Mouse (Mus musculus): ENCODE data around the gene Ankdd1a. TPM values are rescaled to one million over a fixed set of nuclear protein-coding genes. Genes with fewer than 3 reads are reported as not detected.

Ankdd1a gene
- polyA plus RNA-seq, 1 experiment from 2014 or later, result not detected

DNA sequence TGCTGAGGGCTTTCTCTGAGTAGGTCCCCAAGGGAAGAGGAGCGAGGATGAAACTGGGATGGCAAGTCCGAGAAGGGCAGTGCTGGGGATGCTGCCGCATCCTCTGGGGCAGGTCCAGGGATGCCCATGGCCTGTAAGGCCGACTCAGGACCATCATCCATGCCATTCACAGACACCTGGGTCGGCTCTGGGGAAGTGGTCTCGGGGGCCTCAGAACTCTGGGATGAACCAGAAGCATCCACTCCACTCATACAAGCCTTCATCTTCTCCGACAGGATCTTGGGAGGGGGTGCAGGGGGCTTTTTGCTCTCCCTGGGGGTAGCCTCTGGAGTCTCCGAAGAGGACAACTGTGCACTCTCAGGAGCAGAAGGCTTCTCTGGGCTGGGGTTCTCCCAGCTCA, 36.4 kb upstream of the Ankdd1a start:
- WGBS, result 94% methylated on average over 8 of the region's 8 CpGs
- Histone ChIP-seq H3K4me2 (ENCODE audit: low read length) (no peak overlapping the region), H3K9ac (ENCODE audit: low read length) (no peak overlapping the region), H3K9me3 (ENCODE audit: control insufficient read depth, low read length) (no peaks in the 10 kb centered on the region), H3K36me3 (ENCODE audit: control insufficient read depth, insufficient read depth, low read length) (peaks cover 47% of the 10 kb centered on the region), H3K4me1 (replicated peaks; ENCODE audit: control insufficient read depth, insufficient read depth, low read length) (peaks cover 23% of the 10 kb centered on the region), H3K27ac (ENCODE audit: low read depth) (no peak overlapping the region), H3K27me3 (replicated peaks; ENCODE audit: control insufficient read depth, insufficient read depth, low read length) (no peaks in the 10 kb centered on the region), H3K4me3 (ENCODE audit: low read depth, low read length) (no peak overlapping the region)
- ATAC-seq (replicated peaks; ENCODE audit: low FRiP score, low TSS enrichment, low read depth), result no peak
- DNase-seq (ENCODE audit: low spot score), result no peak

DNA sequence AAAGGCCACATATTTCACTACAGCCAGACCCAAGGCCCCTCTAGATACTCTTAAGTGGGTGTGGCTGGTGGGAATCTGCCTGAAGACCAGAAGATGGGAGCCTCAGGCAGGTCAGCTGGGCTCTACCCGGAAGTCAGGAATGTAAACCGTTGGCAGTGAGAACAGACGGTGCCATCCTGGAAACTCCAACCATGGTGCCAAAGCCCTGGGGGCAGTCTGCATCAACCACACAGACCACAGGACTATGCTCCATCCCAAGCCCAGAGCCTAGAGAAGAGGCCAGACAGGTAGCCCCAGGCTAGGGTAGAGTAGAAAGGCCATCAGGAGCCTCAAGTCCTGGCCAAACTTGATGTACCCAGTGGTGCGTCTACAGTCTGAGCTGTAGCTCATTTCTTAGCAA, 35.6 kb upstream of the Ankdd1a start:
- ATAC-seq (replicated peaks; ENCODE audit: low FRiP score, low TSS enrichment, low read depth) (no peak), DNase-seq (ENCODE audit: low spot score) (no peak)
- Histone ChIP-seq H3K4me1 (replicated peaks; ENCODE audit: control insufficient read depth, insufficient read depth, low read length) (peaks cover 30% of the 10 kb centered on the region), H3K27ac (ENCODE audit: low read depth) (peak overlapping the region; percentile 71), H3K4me3 (ENCODE audit: low read depth, low read length) (no peak overlapping the region), H3K36me3 (ENCODE audit: control insufficient read depth, insufficient read depth, low read length) (peaks cover 45% of the 10 kb centered on the region), H3K9ac (ENCODE audit: low read length) (no peak overlapping the region), H3K27me3 (replicated peaks; ENCODE audit: control insufficient read depth, insufficient read depth, low read length) (no peaks in the 10 kb centered on the region), H3K9me3 (ENCODE audit: control insufficient read depth, low read length) (no peaks in the 10 kb centered on the region), H3K4me2 (ENCODE audit: low read length) (peak overlapping the region; percentile 4; the same call in 1 of the 2 replicates)
- WGBS, result 59% methylated on average over 4 of the region's 4 CpGs

DNA sequence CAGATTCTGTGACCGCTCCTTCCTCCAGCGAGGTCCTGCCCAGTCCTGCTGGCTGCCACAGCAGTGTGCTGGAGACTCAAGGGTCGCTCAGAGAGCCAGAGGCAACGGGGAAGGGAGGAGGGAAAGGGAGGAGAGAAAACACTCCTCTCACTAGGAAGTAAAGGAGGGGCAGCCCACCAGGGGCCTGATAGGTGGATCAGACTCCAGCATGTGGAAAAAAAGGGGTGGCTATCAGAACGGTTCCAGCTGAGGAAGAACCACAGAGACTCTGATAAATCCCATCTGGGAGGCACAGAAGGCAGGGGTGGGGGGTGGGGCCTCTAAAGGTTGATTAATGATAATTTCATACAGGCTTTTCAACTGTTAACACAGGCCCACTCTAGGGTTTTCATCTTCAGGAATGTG, 35.0 kb upstream of the Ankdd1a start:
- Histone ChIP-seq H3K27me3 (replicated peaks; ENCODE audit: control insufficient read depth, insufficient read depth, low read length) (no peaks in the 10 kb centered on the region), H3K4me1 (replicated peaks; ENCODE audit: control insufficient read depth, insufficient read depth, low read length) (peaks cover 37% of the 10 kb centered on the region), H3K27ac (ENCODE audit: low read depth) (peak overlapping the region; percentile 71), H3K4me2 (ENCODE audit: low read length) (no peak overlapping the region), H3K9me3 (ENCODE audit: control insufficient read depth, low read length) (no peaks in the 10 kb centered on the region), H3K9ac (ENCODE audit: low read length) (no peak overlapping the region), H3K36me3 (ENCODE audit: control insufficient read depth, insufficient read depth, low read length) (peaks cover 41% of the 10 kb centered on the region), H3K4me3 (ENCODE audit: low read depth, low read length) (no peak overlapping the region)
- peak; percentile 65 for ATAC-seq (replicated peaks; ENCODE audit: low FRiP score, low TSS enrichment, low read depth)
- 8% methylated on average over 5 of the region's 5 CpGs for WGBS
- DNase-seq (ENCODE audit: low spot score), result peak; percentile 69

DNA sequence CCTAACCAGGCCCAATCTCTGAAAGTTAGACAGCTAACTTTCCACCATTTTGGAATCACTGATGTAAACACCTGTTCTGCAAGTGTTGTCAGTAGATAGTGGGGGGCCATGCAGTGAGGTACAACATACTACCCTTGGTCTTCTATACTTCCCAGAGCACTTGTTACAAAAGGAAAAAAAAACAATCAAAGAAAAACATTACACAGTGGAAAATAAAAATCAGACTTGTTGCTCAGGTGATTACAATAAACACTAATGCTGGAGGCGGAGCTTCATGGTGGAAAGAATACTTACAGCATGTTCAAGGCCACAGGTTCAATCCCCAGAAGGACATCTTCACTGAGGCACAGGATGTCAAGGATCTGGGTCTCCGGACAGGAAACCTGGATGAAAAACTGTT, 32.7 kb upstream of the Ankdd1a start:
- Histone ChIP-seq H3K36me3 (ENCODE audit: control insufficient read depth, insufficient read depth, low read length) (peaks cover 25% of the 10 kb centered on the region), H3K9ac (ENCODE audit: low read length) (no peak overlapping the region), H3K27ac (ENCODE audit: low read depth) (no peak overlapping the region), H3K27me3 (replicated peaks; ENCODE audit: control insufficient read depth, insufficient read depth, low read length) (no peaks in the 10 kb centered on the region), H3K9me3 (ENCODE audit: control insufficient read depth, low read length) (no peaks in the 10 kb centered on the region), H3K4me3 (ENCODE audit: low read depth, low read length) (no peak overlapping the region), H3K4me1 (replicated peaks; ENCODE audit: control insufficient read depth, insufficient read depth, low read length) (peaks cover 44% of the 10 kb centered on the region), H3K4me2 (ENCODE audit: low read length) (no peak overlapping the region)
- DNase-seq (ENCODE audit: low spot score) (no peak), ATAC-seq (replicated peaks; ENCODE audit: low FRiP score, low TSS enrichment, low read depth) (no peak)
- 97% methylated on average over 2 of the region's 2 CpGs for WGBS

DNA sequence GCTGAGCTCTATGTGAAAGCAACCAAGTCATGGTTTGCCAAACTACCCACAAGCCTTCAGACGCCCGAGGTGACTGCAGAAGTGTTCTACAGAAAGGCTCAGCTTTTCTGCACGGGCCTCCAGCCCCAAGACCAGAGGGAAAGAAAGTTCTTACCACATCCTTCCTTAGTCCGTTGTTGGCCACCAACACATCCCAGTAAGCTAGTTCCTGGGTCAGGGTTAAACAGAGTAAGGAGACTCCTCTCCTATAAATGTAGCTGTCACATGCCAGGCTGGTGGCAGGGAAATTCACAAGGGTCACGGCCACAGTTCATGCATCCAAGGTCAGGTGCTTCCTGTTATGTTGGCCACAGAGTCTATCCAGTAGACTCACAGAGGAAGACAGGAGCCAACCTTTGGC, 32.1 kb upstream of the Ankdd1a start:
- WGBS, result 90% methylated on average over 5 of the region's 5 CpGs
- H3K4me2 ChIP-seq (ENCODE audit: low read length), result no peak overlapping the region
- H3K27me3 ChIP-seq (replicated peaks; ENCODE audit: control insufficient read depth, insufficient read depth, low read length), result no peaks in the 10 kb centered on the region
- DNase-seq (ENCODE audit: low spot score), result no peak
- no peak overlapping the region for H3K9ac ChIP-seq (ENCODE audit: low read length)
- H3K4me1 ChIP-seq (replicated peaks; ENCODE audit: control insufficient read depth, insufficient read depth, low read length), result peaks cover 44% of the 10 kb centered on the region
- no peaks in the 10 kb centered on the region for H3K9me3 ChIP-seq (ENCODE audit: control insufficient read depth, low read length)
- H3K4me3 ChIP-seq (ENCODE audit: low read depth, low read length), result no peak overlapping the region
- peak overlapping the region; percentile 98; the same call in 1 of the 2 replicates for H3K27ac ChIP-seq (ENCODE audit: low read depth)
- H3K36me3 ChIP-seq (ENCODE audit: control insufficient read depth, insufficient read depth, low read length), result peaks cover 21% of the 10 kb centered on the region
- no peak for ATAC-seq (replicated peaks; ENCODE audit: low FRiP score, low TSS enrichment, low read depth)

DNA sequence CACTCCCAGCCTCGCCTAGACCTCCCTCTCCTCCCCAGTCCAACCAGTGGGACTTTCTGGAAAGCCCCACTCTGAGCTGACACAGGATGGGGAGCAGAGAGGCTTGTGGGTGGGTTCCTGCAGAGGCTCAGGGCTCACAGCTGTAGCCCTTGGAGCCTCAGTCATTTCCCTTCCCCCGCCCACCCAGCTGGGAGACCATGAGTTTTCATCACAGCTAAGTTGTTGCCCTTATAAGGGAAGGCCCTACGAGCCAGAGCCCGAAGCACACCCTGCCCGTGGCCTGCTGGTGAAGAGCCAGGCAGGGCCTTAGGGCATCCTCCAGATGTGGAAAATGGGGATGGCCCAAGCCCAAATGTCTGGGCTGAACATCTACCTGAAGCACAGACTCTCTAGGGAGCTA, 31.0 kb upstream of the Ankdd1a start:
- ATAC-seq (replicated peaks; ENCODE audit: low FRiP score, low TSS enrichment, low read depth), result peak; percentile 87
- Histone ChIP-seq H3K9ac (ENCODE audit: low read length) (peak overlapping the region; percentile 34), H3K27ac (ENCODE audit: low read depth) (peak overlapping the region; percentile 98), H3K4me3 (ENCODE audit: low read depth, low read length) (no peak overlapping the region), H3K4me1 (replicated peaks; ENCODE audit: control insufficient read depth, insufficient read depth, low read length) (peaks cover 48% of the 10 kb centered on the region), H3K36me3 (ENCODE audit: control insufficient read depth, insufficient read depth, low read length) (peaks cover 11% of the 10 kb centered on the region; the same call in 1 of the 2 replicates), H3K9me3 (ENCODE audit: control insufficient read depth, low read length) (no peaks in the 10 kb centered on the region), H3K27me3 (replicated peaks; ENCODE audit: control insufficient read depth, insufficient read depth, low read length) (no peaks in the 10 kb centered on the region), H3K4me2 (ENCODE audit: low read length) (no peak overlapping the region)
- 15% methylated on average over 5 of the region's 5 CpGs for WGBS
- peak; percentile 79 for DNase-seq (ENCODE audit: low spot score)

DNA sequence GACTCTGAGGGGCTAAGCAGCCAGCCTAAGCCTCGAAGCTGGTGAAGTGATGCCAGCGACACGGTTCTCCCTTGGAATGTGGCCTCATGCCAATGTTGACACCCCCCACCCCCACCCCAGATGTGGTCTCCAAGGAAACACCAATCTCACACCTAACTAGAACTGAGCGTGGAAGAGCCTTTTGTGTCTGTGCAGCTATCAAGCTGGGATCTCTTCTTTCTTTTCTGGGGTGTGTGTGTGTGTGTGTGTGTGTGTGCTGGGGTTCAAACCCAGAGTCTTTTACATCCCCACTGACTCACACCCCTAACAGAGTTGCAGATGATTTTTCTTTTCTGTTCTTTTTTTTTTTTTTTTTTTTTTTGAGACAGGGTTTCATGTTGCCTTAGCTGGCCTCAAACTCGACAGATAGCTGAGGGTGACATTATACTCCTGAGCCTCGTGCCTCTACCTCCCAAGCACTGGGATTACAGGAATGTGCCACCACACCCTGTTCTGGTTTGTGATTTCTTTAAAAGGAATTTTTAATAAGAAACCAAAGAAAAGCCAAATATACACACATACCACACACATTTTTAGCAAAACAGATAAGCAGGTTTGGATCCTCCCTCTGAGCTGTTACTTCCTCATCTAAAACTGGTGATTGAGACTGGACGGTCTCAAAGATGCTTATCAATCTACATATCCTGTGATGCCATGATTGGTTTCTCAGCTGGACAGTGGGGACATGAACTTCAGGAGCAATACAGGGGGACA, 30.3 kb upstream of the Ankdd1a start:
- Histone ChIP-seq H3K27me3 (replicated peaks; ENCODE audit: control insufficient read depth, insufficient read depth, low read length) (no peaks in the 10 kb centered on the region), H3K27ac (ENCODE audit: low read depth) (peak overlapping the region; percentile 98), H3K4me3 (ENCODE audit: low read depth, low read length) (no peak overlapping the region), H3K9ac (ENCODE audit: low read length) (peak overlapping the region; percentile 34), H3K36me3 (ENCODE audit: control insufficient read depth, insufficient read depth, low read length) (0 out of 2 replicates have a peak, but pooled peaks cover 7% of the 10 kb centered on the region), H3K4me2 (ENCODE audit: low read length) (0 out of 2 replicates have a peak overlapping the region, but pooled peaks have one; percentile 15), H3K9me3 (ENCODE audit: control insufficient read depth, low read length) (no peaks in the 10 kb centered on the region), H3K4me1 (replicated peaks; ENCODE audit: control insufficient read depth, insufficient read depth, low read length) (peaks cover 46% of the 10 kb centered on the region)
- ATAC-seq (replicated peaks; ENCODE audit: low FRiP score, low TSS enrichment, low read depth), result no peak
- no peak for DNase-seq (ENCODE audit: low spot score)
- 29% methylated on average over 7 of the region's 7 CpGs for WGBS

DNA sequence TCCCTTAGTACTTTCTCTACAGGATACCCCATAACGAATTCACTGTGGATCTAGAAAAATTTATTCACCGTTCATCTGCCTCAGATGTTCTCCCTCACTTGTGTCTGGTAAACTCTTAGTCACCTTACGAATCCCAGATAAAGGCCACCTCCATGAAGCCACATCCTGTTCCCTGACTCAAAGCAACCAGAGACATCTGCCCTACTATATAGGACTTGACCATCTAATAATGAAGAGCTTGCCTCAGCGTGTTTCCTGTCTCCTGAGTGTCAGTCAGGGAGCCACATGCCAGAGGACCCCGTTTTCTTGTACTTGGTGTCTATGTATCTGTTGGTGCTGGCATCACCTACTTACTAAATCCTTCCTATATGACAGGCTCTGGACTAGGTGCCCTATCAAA, 29.6 kb upstream of the Ankdd1a start:
- DNase-seq (ENCODE audit: low spot score) (no peak), ATAC-seq (replicated peaks; ENCODE audit: low FRiP score, low TSS enrichment, low read depth) (no peak)
- Histone ChIP-seq H3K36me3 (ENCODE audit: control insufficient read depth, insufficient read depth, low read length) (0 out of 2 replicates have a peak, but pooled peaks cover 7% of the 10 kb centered on the region), H3K27ac (ENCODE audit: low read depth) (peak overlapping the region; percentile 98), H3K27me3 (replicated peaks; ENCODE audit: control insufficient read depth, insufficient read depth, low read length) (no peaks in the 10 kb centered on the region), H3K9me3 (ENCODE audit: control insufficient read depth, low read length) (no peaks in the 10 kb centered on the region), H3K4me3 (ENCODE audit: low read depth, low read length) (no peak overlapping the region), H3K4me1 (replicated peaks; ENCODE audit: control insufficient read depth, insufficient read depth, low read length) (peaks cover 39% of the 10 kb centered on the region), H3K9ac (ENCODE audit: low read length) (no peak overlapping the region), H3K4me2 (ENCODE audit: low read length) (no peak overlapping the region)
- WGBS, result 81% methylated on average over 5 of the region's 5 CpGs

DNA sequence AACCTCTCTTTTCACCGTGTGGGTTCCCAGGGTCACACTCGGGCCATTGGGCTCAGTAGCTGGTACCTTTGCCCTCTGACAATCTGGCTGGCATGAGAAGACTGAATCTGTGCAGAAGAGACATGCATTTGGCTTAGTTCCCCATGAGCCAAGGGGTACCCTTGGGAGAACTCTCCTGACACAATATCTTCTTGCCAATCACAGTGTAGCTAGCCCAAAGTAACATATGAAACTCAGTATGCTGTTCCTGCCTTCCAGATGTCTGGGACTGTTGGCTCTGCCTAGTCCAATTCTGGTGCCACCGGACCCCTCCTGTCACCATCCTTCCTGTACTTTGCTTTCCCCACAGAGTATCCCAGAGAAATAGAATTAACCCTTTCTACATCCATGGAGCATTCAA, 29.1 kb upstream of the Ankdd1a start:
- Histone ChIP-seq H3K27me3 (replicated peaks; ENCODE audit: control insufficient read depth, insufficient read depth, low read length) (no peaks in the 10 kb centered on the region), H3K36me3 (ENCODE audit: control insufficient read depth, insufficient read depth, low read length) (0 out of 2 replicates have a peak, but pooled peaks cover 7% of the 10 kb centered on the region), H3K9me3 (ENCODE audit: control insufficient read depth, low read length) (no peaks in the 10 kb centered on the region), H3K27ac (ENCODE audit: low read depth) (no peak overlapping the region), H3K4me2 (ENCODE audit: low read length) (no peak overlapping the region), H3K9ac (ENCODE audit: low read length) (no peak overlapping the region), H3K4me3 (ENCODE audit: low read depth, low read length) (no peak overlapping the region), H3K4me1 (replicated peaks; ENCODE audit: control insufficient read depth, insufficient read depth, low read length) (peaks cover 34% of the 10 kb centered on the region)
- ATAC-seq (replicated peaks; ENCODE audit: low FRiP score, low TSS enrichment, low read depth) (no peak), DNase-seq (ENCODE audit: low spot score) (no peak)
- WGBS, result 88% methylated on average over 3 of the region's 3 CpGs

All from intestine, embryonic 14.5 days (tissue).